Mouse (Mus musculus): ENCODE results near the gene Neurl4. TPM values are rescaled to one million over a fixed set of nuclear protein-coding genes. Genes with fewer than 3 reads are reported as not detected.

The Neurl4 gene
- polyA plus RNA-seq, 1 experiment from 2014 or later: 14.3 TPM

DNA sequence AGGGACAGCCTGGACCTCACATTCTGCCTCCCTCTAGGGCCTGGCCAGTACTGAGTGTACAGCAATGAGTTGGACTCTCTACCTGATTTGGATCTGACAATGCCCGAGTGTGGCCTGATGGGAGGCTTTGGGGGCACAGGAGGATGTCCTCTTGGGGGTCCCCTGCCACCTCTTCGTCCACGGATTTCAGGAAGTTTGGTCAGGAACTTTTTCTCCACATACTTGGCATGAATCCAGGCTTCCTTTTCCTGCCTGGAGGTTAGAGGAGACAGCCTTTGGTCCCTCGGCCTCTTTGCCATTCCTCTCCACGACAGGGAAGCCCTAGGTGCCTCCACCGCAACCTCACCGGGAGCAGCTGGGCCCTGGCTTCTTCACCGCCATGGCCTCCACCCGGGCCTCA is 16.6 kb upstream of the Neurl4 start:
- Histone ChIP-seq H3K4me1 (peaks cover 35% of the 10 kb centered on the region), H3K4me3 (no peak overlapping the region), H3K27ac (peak overlapping the region; percentile 41; the same call in 1 of the 2 replicates), H3K27me3 (ENCODE audit: poor library complexity, severe bottlenecking) (peaks cover 28% of the 10 kb centered on the region), H3K36me3 (replicated peaks) (no peaks in the 10 kb centered on the region), H3K9me3 (no peaks in the 10 kb centered on the region)
- DNase-seq (ENCODE audit: extremely low spot score, low spot score): no peak
- WGBS: 89% methylated on average over 9 of the region's 9 CpGs

DNA sequence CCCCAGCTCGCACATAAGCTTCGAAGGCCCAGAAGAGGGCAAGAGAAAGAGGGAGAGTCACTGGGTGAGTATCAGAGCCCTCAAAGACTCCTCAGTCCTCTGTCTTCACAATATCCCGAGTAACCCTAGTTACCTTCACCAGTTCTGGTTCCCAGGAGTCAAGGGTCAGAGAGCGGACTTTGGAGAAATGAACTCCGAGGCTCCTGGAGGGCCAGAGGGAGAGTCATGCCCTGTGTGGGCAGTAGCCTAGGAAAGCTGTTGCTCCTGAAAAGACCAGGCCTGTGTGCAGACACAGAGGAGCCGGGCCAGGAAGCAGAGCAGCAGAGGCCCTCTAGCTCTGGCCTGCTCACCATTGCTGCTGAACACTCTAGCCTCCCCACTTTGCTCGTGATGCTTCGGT is 16.2 kb upstream of the Neurl4 start:
- WGBS: 91% methylated on average over 8 of the region's 8 CpGs
- Histone ChIP-seq H3K27ac (peak overlapping the region; percentile 12; the same call in 1 of the 2 replicates), H3K4me3 (no peak overlapping the region), H3K27me3 (ENCODE audit: poor library complexity, severe bottlenecking) (peaks cover 23% of the 10 kb centered on the region), H3K4me1 (peaks cover 31% of the 10 kb centered on the region), H3K9me3 (no peaks in the 10 kb centered on the region), H3K36me3 (replicated peaks) (no peaks in the 10 kb centered on the region)
- DNase-seq (ENCODE audit: extremely low spot score, low spot score): no peak

DNA sequence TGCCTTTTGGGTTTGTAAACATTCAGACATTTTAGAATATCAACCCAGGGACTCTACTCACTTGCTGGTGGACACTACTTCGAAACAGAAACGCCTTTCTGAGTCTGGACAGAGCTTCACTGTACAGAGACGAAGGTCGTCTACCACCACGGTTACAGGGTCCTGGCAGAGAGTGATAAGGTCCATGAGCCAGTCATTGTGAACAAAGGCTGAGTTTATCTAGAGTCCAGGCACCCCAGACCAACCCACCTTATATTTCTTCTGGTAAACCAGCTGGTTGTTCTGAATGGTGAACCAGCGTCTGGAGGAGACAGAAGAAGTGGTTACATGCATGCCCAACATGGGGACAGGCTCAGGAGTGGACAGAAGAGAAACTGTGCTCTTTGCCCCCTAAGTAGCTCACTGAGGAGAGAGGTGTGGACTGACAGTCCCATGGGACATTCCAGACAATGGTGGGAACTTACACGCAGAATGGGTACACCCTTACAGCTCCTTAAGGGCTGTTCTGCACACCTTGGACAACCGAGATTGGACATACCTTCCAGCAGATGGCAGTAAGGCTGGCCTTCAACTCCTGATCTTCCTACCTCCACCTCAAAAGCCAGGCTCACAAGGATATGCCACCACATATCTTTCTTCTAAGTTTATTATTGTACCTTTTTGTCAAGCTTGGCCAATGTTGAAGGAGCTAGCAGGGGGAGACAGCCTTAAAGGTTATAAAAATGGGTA is 13.8 kb upstream of the Neurl4 start:
- Histone ChIP-seq H3K27me3 (ENCODE audit: poor library complexity, severe bottlenecking) (peaks cover 11% of the 10 kb centered on the region), H3K4me1 (peaks cover 11% of the 10 kb centered on the region; the same call in 1 of the 2 replicates), H3K9me3 (no peaks in the 10 kb centered on the region), H3K27ac (0 out of 2 replicates have a peak overlapping the region, but pooled peaks have one; percentile 0), H3K36me3 (replicated peaks) (no peaks in the 10 kb centered on the region), H3K4me3 (no peak overlapping the region)
- no peak for DNase-seq (ENCODE audit: extremely low spot score, low spot score)
- 72% methylated on average over 8 of the region's 8 CpGs for WGBS

DNA sequence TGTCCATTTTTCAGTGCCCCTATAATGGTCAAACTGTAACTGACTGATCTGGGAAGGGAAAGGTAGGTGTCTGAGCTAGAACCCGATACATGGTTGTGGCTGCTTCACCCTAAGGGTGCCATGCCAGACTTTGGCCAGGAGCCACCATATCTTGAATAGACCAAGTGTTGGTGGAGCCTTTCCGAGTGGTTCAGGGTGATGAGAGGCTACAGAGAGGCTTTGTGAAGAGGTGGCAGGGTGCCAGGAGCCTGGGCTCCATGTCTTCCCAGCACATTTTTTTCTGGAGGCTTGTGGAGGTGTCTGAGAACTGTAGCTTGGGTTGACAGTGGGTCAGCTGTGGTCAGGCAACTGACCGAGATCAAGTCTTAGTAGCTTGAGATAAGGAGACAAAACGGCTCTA is 9.4 kb upstream of the Neurl4 start:
- Histone ChIP-seq H3K9me3 (no peaks in the 10 kb centered on the region), H3K27me3 (ENCODE audit: poor library complexity, severe bottlenecking) (no peaks in the 10 kb centered on the region), H3K27ac (no peak overlapping the region), H3K4me1 (peaks cover 12% of the 10 kb centered on the region; the same call in 1 of the 2 replicates), H3K36me3 (replicated peaks) (no peaks in the 10 kb centered on the region), H3K4me3 (no peak overlapping the region)
- 85% methylated on average over 4 of the region's 4 CpGs for WGBS
- DNase-seq (ENCODE audit: extremely low spot score, low spot score): no peak

DNA sequence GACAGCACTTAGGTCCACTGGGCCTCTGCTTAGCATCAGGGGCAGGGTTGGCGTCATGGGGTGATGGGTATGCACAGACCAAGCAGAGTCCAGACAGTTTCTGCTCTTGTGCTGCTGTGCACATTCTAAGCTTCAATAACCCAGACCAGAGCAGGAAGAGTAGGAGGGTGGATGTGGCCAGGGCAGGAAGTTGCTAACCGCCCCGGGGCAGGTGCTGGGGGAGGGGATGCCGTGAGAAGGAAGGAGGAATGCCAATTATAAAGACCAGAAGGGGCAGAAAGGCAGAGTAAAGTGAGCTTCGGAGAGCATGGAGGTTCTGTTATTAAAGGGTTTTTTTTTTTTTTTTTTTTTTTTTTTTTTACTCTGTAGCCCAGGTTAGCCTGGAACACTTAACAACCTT is 6.2 kb upstream of the Neurl4 start:
- H3K9me3 ChIP-seq: no peaks in the 10 kb centered on the region
- H3K4me1 ChIP-seq: peaks cover 29% of the 10 kb centered on the region
- no peak overlapping the region for H3K27ac ChIP-seq
- H3K27me3 ChIP-seq (ENCODE audit: poor library complexity, severe bottlenecking): peaks cover 6% of the 10 kb centered on the region; the same call in 1 of the 2 replicates
- H3K4me3 ChIP-seq: no peak overlapping the region
- H3K36me3 ChIP-seq (replicated peaks): peaks cover 3% of the 10 kb centered on the region
- 78% methylated on average over 5 of the region's 5 CpGs for WGBS
- no peak for DNase-seq (ENCODE audit: extremely low spot score, low spot score)

DNA sequence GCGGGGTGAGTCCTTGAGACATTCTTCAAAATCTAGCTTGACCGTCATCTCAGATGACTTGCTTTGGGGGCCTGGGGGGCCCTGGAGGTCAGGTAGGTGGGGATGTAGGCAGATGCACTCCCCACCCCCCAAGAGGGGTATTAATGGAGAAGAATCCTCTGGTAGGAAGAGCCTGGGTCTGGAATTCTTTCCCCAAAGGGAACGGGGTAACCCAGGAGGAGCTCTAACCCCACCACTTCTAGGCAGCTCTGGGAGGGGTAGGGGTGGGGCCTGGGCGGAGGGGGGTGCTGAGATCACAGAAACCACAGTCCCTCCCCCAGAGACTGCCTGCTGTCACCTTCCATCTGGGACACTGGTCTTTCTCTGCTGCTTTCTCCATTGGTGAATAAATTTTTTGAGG is 5.6 kb upstream of the Neurl4 start, which contains the start of gene Acap1:
Acap1 (minus strand) TSS at position 249 of the 400 bp plus-strand sequence.
- no peak for DNase-seq (ENCODE audit: extremely low spot score, low spot score)
- Histone ChIP-seq H3K4me3 (no peak within 1 kb of the TSS), H3K4me1 (peaks cover 35% of the 10 kb centered on the region), H3K27ac (0 out of 2 replicates have a peak within 1 kb of the TSS, but pooled peaks have one; percentile 26), H3K36me3 (replicated peaks) (peaks cover 3% of the 10 kb centered on the region), H3K9me3 (no peaks in the 10 kb centered on the region), H3K27me3 (ENCODE audit: poor library complexity, severe bottlenecking) (peaks cover 8% of the 10 kb centered on the region; the same call in 1 of the 2 replicates)
- WGBS: 85% methylated on average over 4 of the region's 4 CpGs

DNA sequence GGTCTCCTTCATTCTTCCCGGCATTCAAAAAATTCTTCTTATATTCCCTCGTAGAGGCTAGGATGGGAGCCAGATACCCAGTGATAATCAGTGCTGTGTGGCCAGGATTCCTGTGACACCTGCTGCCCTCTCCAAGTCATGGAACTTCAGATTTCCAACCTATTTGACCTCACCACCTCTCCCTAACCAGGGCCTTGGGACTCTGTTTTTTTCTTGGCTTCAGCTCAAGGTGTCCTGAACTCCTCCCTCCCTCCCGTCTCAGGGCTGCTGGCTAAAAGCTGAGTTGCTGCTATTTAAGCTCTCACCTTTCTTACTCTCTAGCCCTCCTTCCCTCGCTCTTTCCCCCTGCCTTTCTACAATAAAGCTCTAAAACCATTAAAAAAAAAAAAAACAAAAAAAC is 1.0 kb upstream of the Neurl4 start:
- peak overlapping the region; percentile 99 for H3K4me3 ChIP-seq
- WGBS: 26% methylated on average over 4 of the region's 4 CpGs
- H3K27me3 ChIP-seq (ENCODE audit: poor library complexity, severe bottlenecking): peaks cover 8% of the 10 kb centered on the region; the same call in 1 of the 2 replicates
- peak overlapping the region; percentile 99 for H3K27ac ChIP-seq
- no peak for DNase-seq (ENCODE audit: extremely low spot score, low spot score)
- peaks cover 52% of the 10 kb centered on the region for H3K4me1 ChIP-seq
- H3K36me3 ChIP-seq (replicated peaks): peaks cover 24% of the 10 kb centered on the region
- no peaks in the 10 kb centered on the region for H3K9me3 ChIP-seq

DNA sequence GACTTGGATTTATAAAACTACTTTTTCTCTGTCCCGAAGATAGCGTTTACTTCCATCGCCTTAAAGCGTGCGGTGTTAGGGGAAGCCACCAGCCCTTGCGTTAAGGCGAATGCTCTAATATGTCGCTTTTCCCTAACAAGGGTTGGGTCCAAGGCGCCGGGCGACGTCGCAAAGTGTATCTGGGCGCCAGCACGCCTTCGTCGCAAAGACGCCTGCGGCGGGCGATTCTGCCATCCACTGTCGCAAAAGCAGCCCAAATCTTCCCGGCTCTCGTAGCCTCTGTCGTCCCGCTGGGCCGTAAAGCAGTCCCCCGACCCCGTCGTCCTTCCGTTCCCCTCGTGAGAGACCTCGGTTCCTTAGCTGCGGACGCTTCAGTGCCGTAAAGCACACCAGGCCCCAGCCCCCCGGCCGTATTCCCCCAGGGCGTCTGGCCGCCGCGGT is 554 bp downstream of the Neurl4 start:
- under 1% methylated on average over 42 of the region's 42 CpGs for WGBS

DNA sequence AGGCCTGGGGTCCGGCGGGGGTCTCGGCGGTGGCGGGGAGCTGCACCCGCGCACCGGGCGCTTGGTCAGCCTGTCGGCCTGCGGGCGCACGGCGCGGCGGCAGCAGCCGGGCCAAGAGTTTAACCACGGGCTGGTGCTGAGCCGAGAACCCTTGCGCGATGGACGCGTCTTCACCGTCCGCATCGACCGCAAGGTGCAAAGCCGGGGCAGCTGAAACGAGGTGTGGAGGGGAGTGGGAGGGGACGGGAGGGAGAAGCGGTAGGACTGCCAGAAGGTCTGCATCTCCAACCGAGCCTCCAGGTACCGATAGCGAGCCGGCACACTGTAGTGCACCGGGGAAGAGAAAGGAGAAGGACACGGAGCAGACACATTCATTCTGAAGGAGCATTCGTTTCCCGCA is 1.1 kb downstream of the Neurl4 start:
- DNase-seq (ENCODE audit: extremely low spot score, low spot score): peak; percentile 46
- WGBS: under 1% methylated on average over 39 of the region's 39 CpGs
- Histone ChIP-seq H3K9me3 (no peaks in the 10 kb centered on the region), H3K27ac (peak overlapping the region; percentile 99), H3K27me3 (ENCODE audit: poor library complexity, severe bottlenecking) (peaks cover 8% of the 10 kb centered on the region; the same call in 1 of the 2 replicates), H3K36me3 (replicated peaks) (peaks cover 45% of the 10 kb centered on the region), H3K4me3 (peak overlapping the region; percentile 99), H3K4me1 (peaks cover 47% of the 10 kb centered on the region)

More for the DNA sequence above, 554 bp downstream of the Neurl4 start:
- Histone ChIP-seq H3K36me3 (replicated peaks) (peaks cover 40% of the 10 kb centered on the region), H3K9me3 (no peaks in the 10 kb centered on the region), H3K4me1 (peaks cover 47% of the 10 kb centered on the region), H3K4me3 (peak overlapping the region; percentile 99), H3K27me3 (ENCODE audit: poor library complexity, severe bottlenecking) (peaks cover 8% of the 10 kb centered on the region; the same call in 1 of the 2 replicates), H3K27ac (peak overlapping the region; percentile 99)
- peak; percentile 97 for DNase-seq (ENCODE audit: extremely low spot score, low spot score)

DNA sequence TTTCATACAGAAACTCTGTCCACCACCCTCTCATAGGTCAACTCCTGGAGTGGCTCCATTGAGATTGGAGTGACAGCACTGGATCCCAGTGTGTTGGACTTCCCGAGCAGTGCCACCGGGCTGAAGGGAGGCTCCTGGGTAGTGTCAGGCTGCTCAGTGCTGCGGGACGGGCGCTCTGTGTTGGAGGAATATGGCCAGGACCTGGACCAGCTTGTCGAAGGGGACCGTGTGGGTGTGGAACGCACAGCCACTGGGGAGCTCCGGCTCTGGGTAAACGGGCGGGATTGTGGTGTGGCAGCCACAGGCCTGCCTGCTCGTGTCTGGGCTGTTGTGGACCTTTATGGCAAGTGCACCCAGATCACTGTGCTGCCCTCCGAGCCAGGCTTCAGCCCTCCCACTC is 2.1 kb downstream of the Neurl4 start:
- Histone ChIP-seq H3K4me3 (peak overlapping the region; percentile 99), H3K9me3 (no peaks in the 10 kb centered on the region), H3K27me3 (ENCODE audit: poor library complexity, severe bottlenecking) (peaks cover 8% of the 10 kb centered on the region; the same call in 1 of the 2 replicates), H3K27ac (peak overlapping the region; percentile 99; the same call in 1 of the 2 replicates), H3K36me3 (replicated peaks) (peaks cover 52% of the 10 kb centered on the region), H3K4me1 (peaks cover 47% of the 10 kb centered on the region)
- DNase-seq (ENCODE audit: extremely low spot score, low spot score): no peak
- 90% methylated on average over 12 of the region's 13 CpGs for WGBS

DNA sequence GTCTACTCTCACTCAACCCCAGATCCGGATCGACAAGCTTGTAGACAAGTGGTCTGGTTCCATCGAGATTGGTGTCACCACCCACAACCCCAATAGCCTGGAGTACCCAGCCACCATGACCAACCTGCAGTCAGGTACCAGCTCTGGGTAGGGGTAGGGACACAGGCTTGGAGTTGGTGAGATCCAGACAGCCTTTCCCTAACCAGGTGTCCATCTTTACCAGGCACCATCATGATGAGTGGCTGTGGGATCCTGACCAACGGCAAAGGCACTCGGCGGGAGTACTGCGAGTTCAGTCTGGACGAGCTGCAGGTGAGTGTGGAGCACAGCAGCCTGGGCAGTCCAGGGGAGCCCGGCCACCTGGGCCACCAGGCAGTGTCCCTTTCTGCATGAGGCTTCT is 3.4 kb downstream of the Neurl4 start:
- no peak for DNase-seq (ENCODE audit: extremely low spot score, low spot score)
- Histone ChIP-seq H3K4me3 (no peak overlapping the region), H3K9me3 (no peaks in the 10 kb centered on the region), H3K4me1 (peaks cover 35% of the 10 kb centered on the region), H3K27me3 (ENCODE audit: poor library complexity, severe bottlenecking) (peaks cover 6% of the 10 kb centered on the region; the same call in 1 of the 2 replicates), H3K27ac (no peak overlapping the region), H3K36me3 (replicated peaks) (peaks cover 65% of the 10 kb centered on the region)
- WGBS: 96% methylated on average over 9 of the region's 9 CpGs

DNA sequence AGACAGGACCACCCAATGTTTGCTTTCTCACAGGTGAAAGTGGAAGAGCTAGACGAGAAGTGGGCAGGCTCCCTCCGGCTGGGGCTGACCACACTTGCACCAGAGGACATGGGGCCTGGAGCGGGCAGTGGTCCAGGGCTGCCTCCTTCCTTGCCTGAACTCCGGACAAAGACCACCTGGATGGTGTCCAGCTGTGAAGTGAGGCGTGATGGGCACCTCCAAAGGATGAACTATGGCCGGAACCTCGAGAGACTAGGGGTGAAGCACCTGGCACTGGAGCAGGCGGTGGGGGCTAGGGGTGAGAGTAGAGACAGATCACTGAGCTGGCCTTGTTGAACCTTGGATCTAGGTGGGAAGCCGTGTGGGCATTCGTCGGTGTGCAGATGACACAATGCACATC is 7.8 kb downstream of the Neurl4 start:
- no peak for DNase-seq (ENCODE audit: extremely low spot score, low spot score)
- H3K4me1 ChIP-seq: peaks cover 11% of the 10 kb centered on the region
- no peaks in the 10 kb centered on the region for H3K27me3 ChIP-seq (ENCODE audit: poor library complexity, severe bottlenecking)
- H3K4me3 ChIP-seq: no peak overlapping the region
- no peak overlapping the region for H3K27ac ChIP-seq
- WGBS: 96% methylated on average over 11 of the region's 11 CpGs
- H3K9me3 ChIP-seq: no peaks in the 10 kb centered on the region
- H3K36me3 ChIP-seq (replicated peaks): peaks cover 100% of the 10 kb centered on the region

DNA sequence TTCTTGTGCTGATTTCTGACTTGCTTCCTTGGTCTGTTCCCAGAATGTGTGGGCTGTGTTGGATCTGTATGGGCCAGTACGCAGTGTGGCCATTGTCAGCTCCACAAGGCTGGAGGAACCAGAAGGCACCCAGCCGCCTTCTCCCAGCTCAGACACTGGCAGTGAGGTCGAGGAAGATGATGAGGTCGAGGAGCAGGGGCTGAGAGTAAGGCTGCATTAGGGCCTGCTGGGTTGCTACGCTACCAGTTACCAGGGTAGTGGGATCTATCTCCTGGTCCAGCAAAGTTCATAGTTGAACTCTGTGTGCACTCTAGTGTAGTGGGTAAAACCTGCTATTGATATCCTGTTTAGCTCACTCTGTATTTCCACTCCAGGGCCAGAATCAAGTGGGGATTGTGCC is 8.3 kb downstream of the Neurl4 start:
- H3K36me3 ChIP-seq (replicated peaks): peaks cover 96% of the 10 kb centered on the region
- no peaks in the 10 kb centered on the region for H3K9me3 ChIP-seq
- no peaks in the 10 kb centered on the region for H3K27me3 ChIP-seq (ENCODE audit: poor library complexity, severe bottlenecking)
- H3K4me3 ChIP-seq: no peak overlapping the region
- DNase-seq (ENCODE audit: extremely low spot score, low spot score): no peak
- peaks cover 15% of the 10 kb centered on the region for H3K4me1 ChIP-seq
- H3K27ac ChIP-seq: no peak overlapping the region
- WGBS: 91% methylated on average over 5 of the region's 5 CpGs
